Mouse (Mus musculus): ENCODE results near the gene Gadd45a. TPM values are rescaled to one million over a fixed set of nuclear protein-coding genes. Genes with fewer than 3 reads are reported as not detected.

The Gadd45a gene
- polyA plus RNA-seq, 1 experiment from 2014 or later, result 31.1 TPM

- WGBS, result 72% methylated on average over 15 of the region's 15 CpGs
- Histone ChIP-seq H3K9ac (ENCODE audit: low read depth, low read length) (no peak overlapping the region), H3K36me3 (ENCODE audit: control insufficient read depth, insufficient read depth, low read length) (no peaks in the 10 kb centered on the region), H3K27me3 (replicated peaks; ENCODE audit: control insufficient read depth, insufficient read depth, low read length) (no peaks in the 10 kb centered on the region), H3K4me1 (replicated peaks; ENCODE audit: control insufficient read depth, insufficient read depth, low read length) (peaks cover 21% of the 10 kb centered on the region), H3K4me2 (no peak overlapping the region), H3K4me3 (ENCODE audit: low read depth, low read length) (no peak overlapping the region), H3K27ac (ENCODE audit: low read depth, low read length) (no peak overlapping the region), H3K9me3 (ENCODE audit: control insufficient read depth, low read length) (no peaks in the 10 kb centered on the region)
- DNase-seq (ENCODE audit: low spot score) (no peak), ATAC-seq (replicated peaks; ENCODE audit: low FRiP score) (no peak)
Measured at GRCm38 (mm10) chr6:67056108-67056888, 19.0 kb upstream of the Gadd45a start.

GRCm38 (mm10) chr6:67050063-67050462 is 12.8 kb upstream of the Gadd45a start:
- WGBS, result 67% methylated on average over 1 of the region's 1 CpGs
- no peak overlapping the region for H3K4me2 ChIP-seq
- DNase-seq (ENCODE audit: low spot score), result no peak
- peaks cover 12% of the 10 kb centered on the region for H3K4me1 ChIP-seq (replicated peaks; ENCODE audit: control insufficient read depth, insufficient read depth, low read length)
- no peaks in the 10 kb centered on the region for H3K27me3 ChIP-seq (replicated peaks; ENCODE audit: control insufficient read depth, insufficient read depth, low read length)
- no peaks in the 10 kb centered on the region for H3K36me3 ChIP-seq (ENCODE audit: control insufficient read depth, insufficient read depth, low read length)
- no peak for ATAC-seq (replicated peaks; ENCODE audit: low FRiP score)
- H3K9me3 ChIP-seq (ENCODE audit: control insufficient read depth, low read length), result no peaks in the 10 kb centered on the region
- H3K4me3 ChIP-seq (ENCODE audit: low read depth, low read length), result no peak overlapping the region
- H3K27ac ChIP-seq (ENCODE audit: low read depth, low read length), result no peak overlapping the region
- H3K9ac ChIP-seq (ENCODE audit: low read depth, low read length), result no peak overlapping the region

GRCm38 (mm10) chr6:67049695-67050038 is 12.4 kb upstream of the Gadd45a start:
- Histone ChIP-seq H3K4me3 (ENCODE audit: low read depth, low read length) (no peak overlapping the region), H3K27me3 (replicated peaks; ENCODE audit: control insufficient read depth, insufficient read depth, low read length) (no peaks in the 10 kb centered on the region), H3K36me3 (ENCODE audit: control insufficient read depth, insufficient read depth, low read length) (no peaks in the 10 kb centered on the region), H3K9ac (ENCODE audit: low read depth, low read length) (no peak overlapping the region), H3K9me3 (ENCODE audit: control insufficient read depth, low read length) (no peaks in the 10 kb centered on the region), H3K4me2 (no peak overlapping the region), H3K27ac (ENCODE audit: low read depth, low read length) (no peak overlapping the region), H3K4me1 (replicated peaks; ENCODE audit: control insufficient read depth, insufficient read depth, low read length) (peaks cover 12% of the 10 kb centered on the region)
- 54% methylated on average over 2 of the region's 2 CpGs for WGBS
- no peak for DNase-seq (ENCODE audit: low spot score)
- no peak for ATAC-seq (replicated peaks; ENCODE audit: low FRiP score)

- Histone ChIP-seq H3K4me2 (no peak overlapping the region), H3K4me1 (replicated peaks; ENCODE audit: control insufficient read depth, insufficient read depth, low read length) (peaks cover 12% of the 10 kb centered on the region), H3K27me3 (replicated peaks; ENCODE audit: control insufficient read depth, insufficient read depth, low read length) (no peaks in the 10 kb centered on the region), H3K27ac (ENCODE audit: low read depth, low read length) (no peak overlapping the region), H3K4me3 (ENCODE audit: low read depth, low read length) (no peak overlapping the region), H3K9me3 (ENCODE audit: control insufficient read depth, low read length) (no peaks in the 10 kb centered on the region), H3K36me3 (ENCODE audit: control insufficient read depth, insufficient read depth, low read length) (no peaks in the 10 kb centered on the region), H3K9ac (ENCODE audit: low read depth, low read length) (no peak overlapping the region)
- ATAC-seq (replicated peaks; ENCODE audit: low FRiP score), result peak; percentile 80
- 37% methylated on average over 7 of the region's 7 CpGs for WGBS
- no peak for DNase-seq (ENCODE audit: low spot score)
Measured at GRCm38 (mm10) chr6:67048880-67049694, 11.8 kb upstream of the Gadd45a start.

- Histone ChIP-seq H3K4me3 (ENCODE audit: low read depth, low read length) (no peak overlapping the region), H3K27ac (ENCODE audit: low read depth, low read length) (no peak overlapping the region; the same call in 1 of the 2 replicates), H3K9me3 (ENCODE audit: control insufficient read depth, low read length) (no peaks in the 10 kb centered on the region), H3K4me2 (no peak overlapping the region), H3K36me3 (ENCODE audit: control insufficient read depth, insufficient read depth, low read length) (no peaks in the 10 kb centered on the region), H3K4me1 (replicated peaks; ENCODE audit: control insufficient read depth, insufficient read depth, low read length) (peaks cover 12% of the 10 kb centered on the region), H3K27me3 (replicated peaks; ENCODE audit: control insufficient read depth, insufficient read depth, low read length) (no peaks in the 10 kb centered on the region), H3K9ac (ENCODE audit: low read depth, low read length) (no peak overlapping the region)
- no peak for DNase-seq (ENCODE audit: low spot score)
- WGBS, result 81% methylated on average over 3 of the region's 3 CpGs
- no peak for ATAC-seq (replicated peaks; ENCODE audit: low FRiP score)
Measured at GRCm38 (mm10) chr6:67048052-67048691, 10.9 kb upstream of the Gadd45a start.

- H3K36me3 ChIP-seq (ENCODE audit: control insufficient read depth, insufficient read depth, low read length), result no peaks in the 10 kb centered on the region
- no peaks in the 10 kb centered on the region for H3K27me3 ChIP-seq (replicated peaks; ENCODE audit: control insufficient read depth, insufficient read depth, low read length)
- no peak overlapping the region for H3K27ac ChIP-seq (ENCODE audit: low read depth, low read length)
- no peak overlapping the region for H3K4me3 ChIP-seq (ENCODE audit: low read depth, low read length)
- peak; percentile 79 for ATAC-seq (replicated peaks; ENCODE audit: low FRiP score)
- H3K9me3 ChIP-seq (ENCODE audit: control insufficient read depth, low read length), result no peaks in the 10 kb centered on the region
- H3K4me1 ChIP-seq (replicated peaks; ENCODE audit: control insufficient read depth, insufficient read depth, low read length), result peaks cover 12% of the 10 kb centered on the region
- H3K9ac ChIP-seq (ENCODE audit: low read depth, low read length), result no peak overlapping the region
- DNase-seq (ENCODE audit: low spot score), result no peak
- H3K4me2 ChIP-seq, result 0 out of 2 replicates have a peak overlapping the region, but pooled peaks have one; percentile 5
- 44% methylated on average over 3 of the region's 3 CpGs for WGBS
Measured at GRCm38 (mm10) chr6:67046937-67047336, 9.7 kb upstream of the Gadd45a start.

- WGBS, result 66% methylated on average over 3 of the region's 3 CpGs
- Histone ChIP-seq H3K36me3 (ENCODE audit: control insufficient read depth, insufficient read depth, low read length) (no peaks in the 10 kb centered on the region), H3K4me3 (ENCODE audit: low read depth, low read length) (no peak overlapping the region), H3K9ac (ENCODE audit: low read depth, low read length) (no peak overlapping the region), H3K27me3 (replicated peaks; ENCODE audit: control insufficient read depth, insufficient read depth, low read length) (no peaks in the 10 kb centered on the region), H3K4me2 (no peak overlapping the region), H3K9me3 (ENCODE audit: control insufficient read depth, low read length) (no peaks in the 10 kb centered on the region), H3K27ac (ENCODE audit: low read depth, low read length) (no peak overlapping the region), H3K4me1 (replicated peaks; ENCODE audit: control insufficient read depth, insufficient read depth, low read length) (peaks cover 12% of the 10 kb centered on the region)
- no peak for DNase-seq (ENCODE audit: low spot score)
- no peak for ATAC-seq (replicated peaks; ENCODE audit: low FRiP score)
Measured at GRCm38 (mm10) chr6:67045424-67045823, 8.2 kb upstream of the Gadd45a start.

- WGBS, result 59% methylated on average over 4 of the region's 4 CpGs
Measured at GRCm38 (mm10) chr6:67040904-67041410, 3.7 kb upstream of the Gadd45a start.

More at GRCm38 (mm10) chr6:67040904-67041410, 3.7 kb upstream of the Gadd45a start:
- ATAC-seq (replicated peaks; ENCODE audit: low FRiP score) (no peak), DNase-seq (ENCODE audit: low spot score) (no peak)
- Histone ChIP-seq H3K27me3 (replicated peaks; ENCODE audit: control insufficient read depth, insufficient read depth, low read length) (no peaks in the 10 kb centered on the region), H3K4me2 (no peak overlapping the region), H3K36me3 (ENCODE audit: control insufficient read depth, insufficient read depth, low read length) (no peaks in the 10 kb centered on the region), H3K4me1 (replicated peaks; ENCODE audit: control insufficient read depth, insufficient read depth, low read length) (peaks cover 3% of the 10 kb centered on the region; the same call in 1 of the 2 replicates), H3K9ac (ENCODE audit: low read depth, low read length) (no peak overlapping the region), H3K9me3 (ENCODE audit: control insufficient read depth, low read length) (no peaks in the 10 kb centered on the region), H3K4me3 (ENCODE audit: low read depth, low read length) (no peak overlapping the region), H3K27ac (ENCODE audit: low read depth, low read length) (no peak overlapping the region)
